Mouse (Mus musculus) ES-Bruce4 (cell line): Measurements from ENCODE around the gene Maf.

Experiments
- CTCF ChIP-seq: IDR thresholded peaks from one replicate; pipeline ENCODE4 v1.8.1; 2011; ENCODE audit warnings: low read depth, low read length
- EP300 ChIP-seq: IDR thresholded peaks from 2 replicates; pipeline ENCODE4 v1.6.1; 2011; ENCODE audit warnings: low read depth, low read length; ENCODE audit not compliant: insufficient read depth

DNA sequence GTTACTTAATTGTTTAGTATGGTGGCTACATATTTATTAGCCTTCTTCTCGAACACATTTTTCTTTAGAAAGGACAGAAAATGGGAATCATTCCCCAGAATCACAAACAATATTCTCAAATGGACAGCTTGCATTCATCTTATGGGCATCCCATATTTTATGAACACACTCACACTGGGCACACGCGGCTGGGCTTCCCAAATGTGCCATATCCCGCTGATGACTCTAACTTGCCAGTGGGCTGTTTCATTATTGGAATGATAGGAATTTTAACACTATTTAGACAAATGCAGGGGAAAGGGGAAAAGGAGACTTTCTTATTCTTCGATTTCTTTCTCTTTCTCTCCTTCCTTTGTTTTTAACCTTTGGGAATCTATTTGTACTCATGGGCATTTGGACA is 6.6 kb downstream of the Maf start:
- TF ChIP-seq EP300, result no peak
- no peak for TF ChIP-seq CTCF
